Mouse (Mus musculus): ENCODE results near the gene Slc27a1. TPM values are rescaled to one million over a fixed set of nuclear protein-coding genes. Genes with fewer than 3 reads are reported as not detected.
"Not testable (repeated sequence)": the region's sequence is repeated elsewhere in the genome, so short reads cannot be mapped to it uniquely, and the experiment has no call there.

Gene Slc27a1
- polyA plus RNA-seq (2015; fragmentation: Nextera tagmentation; extraction: Ambion mirVana): 26.9 and 27.7 TPM in 2 replicates

GRCm38 (mm10) chr8:71568387-71568937 lies at the start of gene Slc27a1:
Gene Slc27a1 (plus strand): TSS chr8:71568882.
- 11% methylated on average over 13 of the region's 13 CpGs for WGBS
- H3K27me3 ChIP-seq (replicated peaks; ENCODE audit: insufficient read depth, low read length): no peaks in the 10 kb centered on the region
- peak within 1 kb of the TSS; percentile 69 for H3K4me2 ChIP-seq (replicated peaks; ENCODE audit: low read depth, low read length)
- peaks cover 10% of the 10 kb centered on the region; the same call in 1 of the 2 replicates for H3K4me1 ChIP-seq (ENCODE audit: insufficient read depth, low read depth, low read length)
- no peak for TF ChIP-seq EP300 (IDR thresholded peaks at IDR 0.05)
- no peak for TF ChIP-seq CTCF (IDR thresholded peaks at IDR 0.05)
- H3K9ac ChIP-seq (replicated peaks; ENCODE audit: low read depth): 0 out of 2 replicates have a peak within 1 kb of the TSS, but pooled peaks have one; percentile 12
- DNase-seq (ENCODE audit: low spot score) (peak; percentile 53), ATAC-seq (no peak)
- H3K27ac ChIP-seq (ENCODE audit: low read length): peak within 1 kb of the TSS; percentile 90
- no peaks in the 10 kb centered on the region for H3K9me3 ChIP-seq (ENCODE audit: low read length)
- H3K36me3 ChIP-seq (ENCODE audit: insufficient read depth, low read length): no peaks in the 10 kb centered on the region
- peak within 1 kb of the TSS; percentile 47 for H3K4me3 ChIP-seq (ENCODE audit: low read depth, low read length)

GRCm38 (mm10) chr8:71519037-71519825 lies 49.5 kb upstream of the Slc27a1 start:
- H3K4me3 ChIP-seq (ENCODE audit: low read depth, low read length); H3K27ac ChIP-seq (ENCODE audit: low read length); H3K36me3 ChIP-seq (ENCODE audit: insufficient read depth, low read length); H3K9me3 ChIP-seq (ENCODE audit: low read length); H3K9ac ChIP-seq (replicated peaks; ENCODE audit: low read depth); H3K4me2 ChIP-seq (replicated peaks; ENCODE audit: low read depth, low read length); H3K27me3 ChIP-seq (replicated peaks; ENCODE audit: insufficient read depth, low read length); H3K4me1 ChIP-seq (ENCODE audit: insufficient read depth, low read depth, low read length): not testable (repeated sequence)
- TF ChIP-seq CTCF (IDR thresholded peaks at IDR 0.05): peak; percentile 83
- DNase-seq (ENCODE audit: low spot score) (peak; percentile 86), ATAC-seq (peak; percentile 40; the same call in 1 of the 2 replicates)
- WGBS: 27% methylated on average over 9 of the region's 10 CpGs

DNA sequence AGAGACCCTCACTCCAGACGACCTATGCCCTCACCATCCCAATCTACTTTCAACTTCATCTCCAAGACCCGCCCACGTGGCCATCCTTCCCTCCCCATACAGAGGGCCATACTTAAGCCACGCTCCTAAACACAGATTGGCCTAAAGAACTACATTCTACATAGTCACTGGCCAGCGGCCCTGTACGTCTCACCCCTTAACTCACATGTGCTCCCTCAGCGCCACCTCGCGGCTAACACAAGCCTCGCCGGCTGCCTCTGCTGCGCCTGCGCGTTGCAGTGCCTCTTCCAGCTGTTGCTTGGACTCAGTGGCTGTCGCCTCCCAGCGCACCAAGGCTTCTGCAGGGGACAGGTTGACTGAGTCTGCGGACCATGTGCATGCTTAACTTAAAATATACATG lies 47.0 kb upstream of the Slc27a1 start:
- H3K9ac ChIP-seq (replicated peaks; ENCODE audit: low read depth): no peak overlapping the region
- ATAC-seq: peak; percentile 94

DNA sequence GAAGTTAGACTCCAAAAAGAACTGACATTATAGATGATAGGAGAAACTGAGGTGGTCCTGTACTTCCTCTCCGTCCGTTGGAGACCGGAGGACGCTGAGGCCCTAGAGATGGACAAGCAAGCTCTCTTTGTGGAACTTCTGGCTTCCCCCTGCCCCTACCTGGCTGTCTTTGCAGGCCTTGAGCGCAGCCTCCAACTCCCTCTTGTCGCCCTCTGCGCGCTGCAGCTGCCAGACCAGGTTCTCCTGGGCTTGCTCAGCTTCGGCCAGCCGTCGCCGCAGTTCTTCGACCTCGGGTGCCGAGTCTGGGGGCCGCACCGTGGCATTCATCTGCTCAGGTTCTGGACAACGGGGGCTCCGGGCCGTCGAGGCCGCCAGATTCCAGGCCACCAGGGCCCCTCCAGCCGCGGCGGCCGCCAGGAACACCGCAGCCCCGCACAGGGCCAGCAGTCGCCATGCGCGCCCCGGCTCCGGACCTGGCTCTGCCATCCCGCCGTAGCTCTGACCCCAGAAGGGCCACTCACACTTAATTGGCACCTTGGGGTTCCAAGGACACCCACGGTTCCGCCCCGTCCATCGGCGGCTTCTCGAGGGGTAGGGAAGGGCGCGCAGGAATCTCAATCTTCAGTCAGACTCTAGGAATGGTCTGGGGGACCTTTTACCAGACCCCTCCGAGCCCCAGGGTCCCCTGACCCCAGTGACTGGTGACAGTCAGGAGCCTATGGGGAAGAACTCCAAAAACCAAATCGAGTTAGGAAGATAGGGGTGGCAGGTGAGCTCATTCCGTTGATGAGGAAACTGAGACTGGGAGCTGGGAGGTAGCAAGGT lies 43.2 kb upstream of the Slc27a1 start, which contains the start of gene Ccdc194:
TSS of gene Ccdc194 (minus strand) at position 486 of the 825 bp plus-strand sequence.
- H3K4me2 ChIP-seq (replicated peaks; ENCODE audit: low read depth, low read length): no peak within 1 kb of the TSS
- peak within 1 kb of the TSS; percentile 59; the same call in 1 of the 2 replicates for H3K27ac ChIP-seq (ENCODE audit: low read length)
- no peak within 1 kb of the TSS for H3K9ac ChIP-seq (replicated peaks; ENCODE audit: low read depth)
- 0 out of 2 replicates have a peak, but pooled peaks cover 6% of the 10 kb centered on the region for H3K4me1 ChIP-seq (ENCODE audit: insufficient read depth, low read depth, low read length)
- no peak within 1 kb of the TSS for H3K4me3 ChIP-seq (ENCODE audit: low read depth, low read length)
- H3K27me3 ChIP-seq (replicated peaks; ENCODE audit: insufficient read depth, low read length): peaks cover 9% of the 10 kb centered on the region; the same call in 1 of the 2 replicates
- TF ChIP-seq EP300 (IDR thresholded peaks at IDR 0.05): no peak
- no peak for TF ChIP-seq CTCF (IDR thresholded peaks at IDR 0.05)
- 25% methylated on average over 46 of the region's 46 CpGs for WGBS
- DNase-seq (ENCODE audit: low spot score) (no peak), ATAC-seq (no peak)
- no peaks in the 10 kb centered on the region for H3K36me3 ChIP-seq (ENCODE audit: insufficient read depth, low read length)
- H3K9me3 ChIP-seq (ENCODE audit: low read length): no peaks in the 10 kb centered on the region

More for the DNA sequence above, 47.0 kb upstream of the Slc27a1 start:
- TF ChIP-seq EP300 (IDR thresholded peaks at IDR 0.05) (no peak), CTCF (IDR thresholded peaks at IDR 0.05) (peak; percentile 100)
- H3K4me1 ChIP-seq (ENCODE audit: insufficient read depth, low read depth, low read length): 0 out of 2 replicates have a peak, but pooled peaks cover 4% of the 10 kb centered on the region
- no peak overlapping the region for H3K4me2 ChIP-seq (replicated peaks; ENCODE audit: low read depth, low read length)
- DNase-seq (ENCODE audit: low spot score): peak; percentile 97
- H3K4me3 ChIP-seq (ENCODE audit: low read depth, low read length): no peak overlapping the region
- H3K9me3 ChIP-seq (ENCODE audit: low read length): no peaks in the 10 kb centered on the region
- H3K36me3 ChIP-seq (ENCODE audit: insufficient read depth, low read length): no peaks in the 10 kb centered on the region
- no peak overlapping the region for H3K27ac ChIP-seq (ENCODE audit: low read length)
- peaks cover 9% of the 10 kb centered on the region; the same call in 1 of the 2 replicates for H3K27me3 ChIP-seq (replicated peaks; ENCODE audit: insufficient read depth, low read length)
- WGBS: 3% methylated on average over 17 of the region's 17 CpGs

- ATAC-seq (no peak), DNase-seq (ENCODE audit: low spot score) (peak; percentile 25)
Measured at GRCm38 (mm10) chr8:71526272-71526671, 42.4 kb upstream of the Slc27a1 start.

More at GRCm38 (mm10) chr8:71526272-71526671, 42.4 kb upstream of the Slc27a1 start:
- H3K4me3 ChIP-seq (ENCODE audit: low read depth, low read length): no peak overlapping the region
- WGBS: 22% methylated on average over 6 of the region's 6 CpGs
- H3K4me1 ChIP-seq (ENCODE audit: insufficient read depth, low read depth, low read length): 0 out of 2 replicates have a peak, but pooled peaks cover 6% of the 10 kb centered on the region
- H3K27me3 ChIP-seq (replicated peaks; ENCODE audit: insufficient read depth, low read length): peaks cover 9% of the 10 kb centered on the region; the same call in 1 of the 2 replicates
- TF ChIP-seq EP300 (IDR thresholded peaks at IDR 0.05): no peak
- H3K9ac ChIP-seq (replicated peaks; ENCODE audit: low read depth): no peak overlapping the region
- H3K4me2 ChIP-seq (replicated peaks; ENCODE audit: low read depth, low read length): no peak overlapping the region
- no peaks in the 10 kb centered on the region for H3K9me3 ChIP-seq (ENCODE audit: low read length)
- no peak overlapping the region; the same call in 1 of the 2 replicates for H3K27ac ChIP-seq (ENCODE audit: low read length)
- no peaks in the 10 kb centered on the region for H3K36me3 ChIP-seq (ENCODE audit: insufficient read depth, low read length)
